Mouse (Mus musculus) liver, adult 2 months (tissue): Measurements from ENCODE around the gene Pus10.

Experiments used
- CTCF ChIP-seq: fragments of 200-500 bp; IDR thresholded peaks from 2 replicates; pipeline ENCODE4 v1.5.1; 2011; ENCODE audit warnings: low read depth, low read length, control low read depth
- POLR2A ChIP-seq: fragments of 200-500 bp; IDR thresholded peaks from 2 replicates; pipeline ENCODE4 v1.6.1; 2011; ENCODE audit warnings: low read length, control low read depth; ENCODE audit not compliant: insufficient read depth; ENCODE audit errors: extremely low read depth

GRCm38 (mm10) chr11:23664232-23664631 lies 1.2 kb upstream of the Pus10 start:
- TF ChIP-seq CTCF (no peak), POLR2A (no peak)
